Comparison of ENCODE assay signal across 24 mouse cellular contexts in genomic region chr19:28778386-28778785, GRCm38 (mm10). TPM values are rescaled to one million over a fixed set of nuclear protein-coding genes. Genes with fewer than 3 reads are reported as not detected.
DNase-seq lines count a peak whose midpoint lies in the region; ATAC-seq and TF ChIP-seq lines count a peak whose summit lies in the region.
"Had no signal": no experiment of that assay in that cellular context is flagged by ENCODE, and none has a peak within 500 bp of the region (broad histone marks: within the 10 kb centered on the region; RNA-seq: fewer than 3 reads in every experiment).

No protein-coding gene starts in this region.

- ATAC-seq in forebrain, postnatal 0 days = no peak
- no peak for ATAC-seq in limb, embryonic 12.5 days (ENCODE audit: insufficient number of reproducible peaks, insufficient read depth, low FRiP score, low TSS enrichment, low read depth)
- ATAC-seq: CD4-positive, CD25-positive, alpha-beta regulatory T cell, adult 4 months; forebrain, embryonic 14.5 days; hindbrain, embryonic 16.5 days; inflammation-experienced regulatory T-cells, adult 6 months had no signal

- H3K27ac ChIP-seq in forebrain, embryonic 10.5 days = no peak overlapping the region
- H3K27ac ChIP-seq in forebrain, postnatal 0 days (ENCODE audit: low read depth, low read length) = no peak overlapping the region
- 0 out of 2 replicates have a peak overlapping the region, but pooled peaks have one; percentile 50 for H3K27ac ChIP-seq in limb, embryonic 10.5 days
- peak overlapping the region; percentile 50; the same call in 1 of the 2 replicates for H3K27ac ChIP-seq in limb, embryonic 12.5 days
- H3K27ac ChIP-seq: embryonic facial prominence, embryonic 13.5 days; heart, embryonic 15.5 days; hindbrain, embryonic 10.5 days; hindbrain, embryonic 13.5 days had no signal

- peak; percentile 11 for DNase-seq in forebrain, embryonic 10.5 days (ENCODE audit: extremely low spot score, low spot score)
- DNase-seq in forebrain, postnatal 0 days = no peak
- DNase-seq in limb, embryonic 10.5 days (ENCODE audit: low spot score) = no peak
- no peak for DNase-seq in spleen, postnatal 4 days (ENCODE audit: low spot score in 2 of 2)
- DNase-seq in spleen, postnatal 10 days (ENCODE audit: low spot score in 2 of 2) = no peak
- DNase-seq: adrenal gland, adult 2 months; adrenal gland, postnatal 14 days; cerebellum, adult 11 months; cerebellum, adult 2 months; cerebellum, postnatal 36 days; gastrocnemius, postnatal 25 days; heart, postnatal 10 days; heart, postnatal 36 days had no signal

- H3K36me3 ChIP-seq in forebrain, embryonic 10.5 days (replicated peaks) = no peaks in the 10 kb centered on the region
- H3K36me3 ChIP-seq in forebrain, postnatal 0 days (ENCODE audit: insufficient read depth) = no peaks in the 10 kb centered on the region
- no peaks in the 10 kb centered on the region for H3K36me3 ChIP-seq in limb, embryonic 10.5 days
- H3K36me3 ChIP-seq in limb, embryonic 12.5 days = no peaks in the 10 kb centered on the region
- H3K36me3 ChIP-seq: embryonic facial prominence, embryonic 13.5 days; heart, embryonic 12.5 days; heart, embryonic 15.5 days; hindbrain, embryonic 10.5 days; hindbrain, embryonic 13.5 days had no signal

- 0 out of 2 replicates have a peak, but pooled peaks cover 2% of the 10 kb centered on the region for H3K4me1 ChIP-seq in forebrain, embryonic 10.5 days
- H3K4me1 ChIP-seq in forebrain, postnatal 0 days (ENCODE audit: insufficient read depth) = no peaks in the 10 kb centered on the region
- peaks cover 5% of the 10 kb centered on the region; the same call in 1 of the 2 replicates for H3K4me1 ChIP-seq in limb, embryonic 10.5 days
- H3K4me1 ChIP-seq in limb, embryonic 12.5 days (replicated peaks) = no peaks in the 10 kb centered on the region; the same call in 1 of the 2 replicates
- H3K4me1 ChIP-seq: embryonic facial prominence, embryonic 13.5 days; heart, embryonic 12.5 days; heart, embryonic 15.5 days; hindbrain, embryonic 13.5 days had no signal

- H3K27me3 ChIP-seq in forebrain, embryonic 10.5 days (ENCODE audit: poor library complexity, severe bottlenecking) = no peaks in the 10 kb centered on the region
- no peaks in the 10 kb centered on the region for H3K27me3 ChIP-seq in forebrain, postnatal 0 days (ENCODE audit: insufficient read depth, low read length)
- no peaks in the 10 kb centered on the region for H3K27me3 ChIP-seq in limb, embryonic 10.5 days (ENCODE audit: low read depth, poor library complexity, severe bottlenecking)
- no peaks in the 10 kb centered on the region for H3K27me3 ChIP-seq in limb, embryonic 12.5 days
- H3K27me3 ChIP-seq: embryonic facial prominence, embryonic 13.5 days; heart, embryonic 12.5 days; heart, embryonic 15.5 days; hindbrain, embryonic 13.5 days had no signal

- WGBS in forebrain, embryonic 10.5 days = 31% methylated on average over 4 of the region's 4 CpGs
- 26% methylated on average over 4 of the region's 4 CpGs for WGBS in forebrain, postnatal 0 days
- WGBS in limb, embryonic 10.5 days = 48% methylated on average over 4 of the region's 4 CpGs
- 19% methylated on average over 4 of the region's 4 CpGs for WGBS in limb, embryonic 12.5 days

- H3K9ac ChIP-seq in forebrain, postnatal 0 days = no peak overlapping the region
- H3K9ac ChIP-seq in limb, embryonic 12.5 days (replicated peaks) = no peak overlapping the region
- H3K9ac ChIP-seq: embryonic facial prominence, embryonic 13.5 days; heart, embryonic 12.5 days; heart, embryonic 15.5 days; hindbrain, embryonic 13.5 days had no signal

- no peaks in the 10 kb centered on the region for H3K9me3 ChIP-seq in forebrain, embryonic 10.5 days
- H3K9me3 ChIP-seq in forebrain, postnatal 0 days (ENCODE audit: low read length) = no peaks in the 10 kb centered on the region
- no peaks in the 10 kb centered on the region for H3K9me3 ChIP-seq in limb, embryonic 10.5 days (replicated peaks)
- 0 out of 2 replicates have a peak, but pooled peaks cover 7% of the 10 kb centered on the region for H3K9me3 ChIP-seq in limb, embryonic 12.5 days
- H3K9me3 ChIP-seq: heart, embryonic 12.5 days; heart, embryonic 15.5 days; hindbrain, embryonic 13.5 days had no signal

- no peak overlapping the region for H3K4me2 ChIP-seq in forebrain, postnatal 0 days (ENCODE audit: low read depth)
- no peak overlapping the region for H3K4me2 ChIP-seq in limb, embryonic 12.5 days
- H3K4me2 ChIP-seq: embryonic facial prominence, embryonic 13.5 days; heart, embryonic 12.5 days; heart, embryonic 15.5 days; hindbrain, embryonic 13.5 days had no signal

- no peak overlapping the region for H3K4me3 ChIP-seq in forebrain, embryonic 10.5 days
- no peak overlapping the region for H3K4me3 ChIP-seq in forebrain, postnatal 0 days (ENCODE audit: low read depth, low read length)
- H3K4me3 ChIP-seq in limb, embryonic 10.5 days = no peak overlapping the region
- H3K4me3 ChIP-seq in limb, embryonic 12.5 days (replicated peaks) = no peak overlapping the region
- H3K4me3 ChIP-seq: embryonic facial prominence, embryonic 13.5 days; heart, embryonic 12.5 days; heart, embryonic 15.5 days; hindbrain, embryonic 10.5 days; hindbrain, embryonic 13.5 days had no signal

- TF ChIP-seq CTCF in forebrain, postnatal 0 days (IDR thresholded peaks at IDR 0.05; ENCODE audit: low read depth) = no peak

RNA-seq across cellular contexts. Expression of gene Slc1a1, which starts 56.5 kb away (rescaled TPM):
- polyA plus RNA-seq in forebrain, embryonic 10.5 days (2016; fragmentation: Nextera tagmentation; extraction: Ambion mirVana) = 0.52 and 0.65 TPM in 2 replicates
- total RNA-seq in forebrain, postnatal 0 days (2014; rRNA removed) = 74.2 and 78.0 TPM in 2 replicates
- polyA plus RNA-seq in forebrain, postnatal 0 days (2015; fragmentation: Nextera tagmentation; extraction: Ambion mirVana) = 34.9 and 49.2 TPM in 2 replicates
- 0.13 and 0.15 TPM in 2 replicates for polyA plus RNA-seq in limb, embryonic 10.5 days (2016; fragmentation: Nextera tagmentation; extraction: Ambion mirVana)
- 0.34 and 0.67 TPM in 2 replicates for polyA plus RNA-seq in limb, embryonic 12.5 days (2016; fragmentation: Nextera tagmentation; extraction: Ambion mirVana)
- total RNA-seq: MEL had no signal
- polyA plus RNA-seq: inflammation-experienced regulatory T-cells, adult 6 months had no signal

Comparison
In these comparisons a context has a peak if more than half of its experiments do, and no peak if none do; other contexts are left out.
1. RNA of gene Slc1a1, which starts 56.5 kb away (polyA plus RNA-seq): 34.9 to 49.2 TPM in forebrain, postnatal 0 days; 0.52 to 0.65 TPM in forebrain, embryonic 10.5 days, 0.34 to 0.67 TPM in limb, embryonic 12.5 days and 0.13 to 0.15 TPM in limb, embryonic 10.5 days; every median in the first group is over 10 times any median in the second.
2. H3K27ac ChIP-seq: peak in limb, embryonic 10.5 days (single experiment) and limb, embryonic 12.5 days (single experiment); none in forebrain, embryonic 10.5 days (single experiment) and forebrain, postnatal 0 days (single experiment).